Mouse (Mus musculus): ENCODE data around the gene Tlcd1. TPM values are rescaled to one million over a fixed set of nuclear protein-coding genes. Genes with fewer than 3 reads are reported as not detected.

The Tlcd1 gene
- polyA plus RNA-seq, 1 experiment from 2014 or later = 28.0 TPM

GRCm38 (mm10) chr11:78176905-78177331 is 407 bp downstream of the Tlcd1 start:
- WGBS = under 1% methylated on average over 23 of the region's 23 CpGs
- Histone ChIP-seq H3K36me3 (ENCODE audit: control insufficient read depth, insufficient read depth, low read length) (peaks cover 27% of the 10 kb centered on the region), H3K4me1 (ENCODE audit: control insufficient read depth, insufficient read depth, low read length) (peaks cover 34% of the 10 kb centered on the region), H3K4me3 (ENCODE audit: low read depth, low read length) (peak overlapping the region; percentile 56), H3K9me3 (ENCODE audit: control insufficient read depth, low read depth, low read length) (no peaks in the 10 kb centered on the region), H3K4me2 (replicated peaks; ENCODE audit: low read depth, low read length) (peak overlapping the region; percentile 94), H3K27me3 (ENCODE audit: control insufficient read depth, insufficient read depth, low read length) (no peaks in the 10 kb centered on the region), H3K27ac (ENCODE audit: low read length) (peak overlapping the region; percentile 98), H3K9ac (replicated peaks; ENCODE audit: low read depth, low read length) (peak overlapping the region; percentile 69)
- ATAC-seq (ENCODE audit: insufficient number of reproducible peaks, insufficient read depth, low FRiP score, low read depth) = no peak

- Histone ChIP-seq H3K4me1 (ENCODE audit: control insufficient read depth, insufficient read depth, low read length) (peaks cover 40% of the 10 kb centered on the region), H3K36me3 (ENCODE audit: control insufficient read depth, insufficient read depth, low read length) (peaks cover 30% of the 10 kb centered on the region), H3K9ac (replicated peaks; ENCODE audit: low read depth, low read length) (peak overlapping the region; percentile 69; the same call in 1 of the 2 replicates), H3K9me3 (ENCODE audit: control insufficient read depth, low read depth, low read length) (no peaks in the 10 kb centered on the region), H3K4me2 (replicated peaks; ENCODE audit: low read depth, low read length) (peak overlapping the region; percentile 94), H3K27me3 (ENCODE audit: control insufficient read depth, insufficient read depth, low read length) (no peaks in the 10 kb centered on the region), H3K4me3 (ENCODE audit: low read depth, low read length) (peak overlapping the region; percentile 56), H3K27ac (ENCODE audit: low read length) (peak overlapping the region; percentile 98)
- under 1% methylated on average over 10 of the region's 10 CpGs for WGBS
- peak; percentile 20; the same call in 1 of the 2 replicates for ATAC-seq (ENCODE audit: insufficient number of reproducible peaks, insufficient read depth, low FRiP score, low read depth)
Observed at GRCm38 (mm10) chr11:78177437-78177836, 926 bp downstream of the Tlcd1 start.

DNA sequence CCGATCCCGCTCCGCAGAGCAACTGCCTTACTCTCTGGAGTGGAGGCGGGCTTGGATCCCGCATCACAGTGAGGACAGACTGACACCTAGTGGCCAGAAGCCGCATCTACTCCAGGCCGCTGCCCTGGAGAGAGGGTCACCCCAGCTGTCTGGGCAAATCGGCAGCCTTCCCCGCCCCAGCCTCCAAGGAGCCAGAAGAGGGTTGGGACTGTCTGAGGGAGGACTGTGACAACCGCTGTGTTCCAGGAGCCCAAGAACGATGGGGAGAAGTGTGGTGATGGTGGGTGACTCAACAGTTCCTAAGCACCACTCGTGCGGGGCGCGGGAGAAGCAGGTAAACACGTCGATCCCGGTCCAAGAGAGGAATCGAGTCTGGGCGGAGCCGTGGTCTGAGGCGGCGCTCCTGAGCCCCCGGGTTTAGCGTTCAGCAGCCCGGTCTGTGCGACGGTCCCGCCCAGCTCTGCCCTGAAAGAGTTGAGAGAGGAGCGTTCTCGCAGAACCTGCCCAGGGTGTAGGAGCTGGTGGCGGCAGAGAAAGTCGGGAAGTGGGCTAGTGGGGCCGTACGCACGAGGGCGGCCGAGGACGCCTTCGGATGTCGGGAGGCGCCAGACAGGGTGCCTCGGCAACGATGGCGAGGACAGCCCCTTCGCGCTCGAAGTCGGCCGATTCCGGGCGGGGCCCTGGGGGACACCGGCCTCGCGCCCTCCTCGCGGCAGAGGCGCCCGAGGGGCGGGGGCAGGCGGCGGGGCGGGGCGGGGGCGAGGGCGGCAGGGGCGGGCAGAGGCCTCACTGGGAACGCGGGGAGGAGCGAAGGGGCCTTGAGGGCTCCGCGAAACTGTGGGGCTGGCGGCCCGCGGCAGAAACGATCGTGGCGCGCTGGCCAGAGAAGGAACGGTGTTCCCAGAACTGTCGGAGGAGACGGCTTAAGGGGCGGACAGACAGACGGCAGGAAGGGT is 1.7 kb downstream of the Tlcd1 start:
- Histone ChIP-seq H3K27ac (ENCODE audit: low read length) (peak overlapping the region; percentile 98), H3K4me2 (replicated peaks; ENCODE audit: low read depth, low read length) (peak overlapping the region; percentile 94), H3K4me1 (ENCODE audit: control insufficient read depth, insufficient read depth, low read length) (peaks cover 40% of the 10 kb centered on the region), H3K4me3 (ENCODE audit: low read depth, low read length) (peak overlapping the region; percentile 56), H3K36me3 (ENCODE audit: control insufficient read depth, insufficient read depth, low read length) (peaks cover 23% of the 10 kb centered on the region), H3K9me3 (ENCODE audit: control insufficient read depth, low read depth, low read length) (no peaks in the 10 kb centered on the region), H3K9ac (replicated peaks; ENCODE audit: low read depth, low read length) (peak overlapping the region; percentile 69), H3K27me3 (ENCODE audit: control insufficient read depth, insufficient read depth, low read length) (no peaks in the 10 kb centered on the region)
- ATAC-seq (ENCODE audit: insufficient number of reproducible peaks, insufficient read depth, low FRiP score, low read depth) = peak; percentile 86
- WGBS = under 1% methylated on average over 75 of the region's 84 CpGs

- Histone ChIP-seq H3K27ac (ENCODE audit: low read length) (peak overlapping the region; percentile 98), H3K9ac (replicated peaks; ENCODE audit: low read depth, low read length) (peak overlapping the region; percentile 69), H3K9me3 (ENCODE audit: control insufficient read depth, low read depth, low read length) (no peaks in the 10 kb centered on the region), H3K4me3 (ENCODE audit: low read depth, low read length) (peak overlapping the region; percentile 56), H3K4me1 (ENCODE audit: control insufficient read depth, insufficient read depth, low read length) (peaks cover 40% of the 10 kb centered on the region), H3K36me3 (ENCODE audit: control insufficient read depth, insufficient read depth, low read length) (peaks cover 23% of the 10 kb centered on the region), H3K27me3 (ENCODE audit: control insufficient read depth, insufficient read depth, low read length) (no peaks in the 10 kb centered on the region), H3K4me2 (replicated peaks; ENCODE audit: low read depth, low read length) (peak overlapping the region; percentile 94)
- 0 out of 2 replicates have a peak, but pooled peaks have one; percentile 1 for ATAC-seq (ENCODE audit: insufficient number of reproducible peaks, insufficient read depth, low FRiP score, low read depth)
- under 1% methylated on average over 29 of the region's 29 CpGs for WGBS
Observed at GRCm38 (mm10) chr11:78178859-78179437, 2.4 kb downstream of the Tlcd1 start.

DNA sequence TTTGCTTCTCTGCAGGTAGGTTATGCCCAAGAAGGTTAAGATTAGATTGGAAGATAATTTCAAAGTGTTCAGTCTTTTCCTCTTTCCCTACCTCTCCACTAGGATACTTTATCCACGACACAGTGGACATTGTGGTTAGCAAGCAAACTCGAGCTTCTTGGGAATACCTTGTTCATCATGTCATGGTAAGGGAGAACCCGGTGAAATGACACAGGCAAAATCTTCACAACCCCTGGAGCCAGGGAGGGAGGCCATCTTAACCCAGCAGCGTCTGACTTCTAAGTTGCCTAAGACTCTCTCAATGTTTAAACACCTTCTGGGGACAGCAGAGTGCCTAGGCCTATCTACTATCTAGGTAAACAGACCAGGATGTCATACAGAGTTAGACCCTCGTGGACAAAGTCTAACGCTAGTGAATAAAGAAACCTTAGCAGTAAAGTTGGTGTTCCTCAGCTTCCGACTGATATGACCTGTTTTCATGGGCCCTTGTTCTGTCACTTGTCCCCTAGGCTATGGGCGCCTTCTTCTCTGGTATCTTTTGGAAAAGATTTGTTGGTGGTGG is 3.0 kb downstream of the Tlcd1 start:
- H3K27ac ChIP-seq (ENCODE audit: low read length) = peak overlapping the region; percentile 98; the same call in 1 of the 2 replicates
- 24% methylated on average over 8 of the region's 8 CpGs for WGBS
- no peaks in the 10 kb centered on the region for H3K27me3 ChIP-seq (ENCODE audit: control insufficient read depth, insufficient read depth, low read length)
- peak overlapping the region; percentile 69; the same call in 1 of the 2 replicates for H3K9ac ChIP-seq (replicated peaks; ENCODE audit: low read depth, low read length)
- H3K4me1 ChIP-seq (ENCODE audit: control insufficient read depth, insufficient read depth, low read length) = peaks cover 40% of the 10 kb centered on the region
- peaks cover 23% of the 10 kb centered on the region for H3K36me3 ChIP-seq (ENCODE audit: control insufficient read depth, insufficient read depth, low read length)
- H3K4me3 ChIP-seq (ENCODE audit: low read depth, low read length) = peak overlapping the region; percentile 56
- H3K9me3 ChIP-seq (ENCODE audit: control insufficient read depth, low read depth, low read length) = no peaks in the 10 kb centered on the region
- ATAC-seq (ENCODE audit: insufficient number of reproducible peaks, insufficient read depth, low FRiP score, low read depth) = no peak
- H3K4me2 ChIP-seq (replicated peaks; ENCODE audit: low read depth, low read length) = peak overlapping the region; percentile 94

DNA sequence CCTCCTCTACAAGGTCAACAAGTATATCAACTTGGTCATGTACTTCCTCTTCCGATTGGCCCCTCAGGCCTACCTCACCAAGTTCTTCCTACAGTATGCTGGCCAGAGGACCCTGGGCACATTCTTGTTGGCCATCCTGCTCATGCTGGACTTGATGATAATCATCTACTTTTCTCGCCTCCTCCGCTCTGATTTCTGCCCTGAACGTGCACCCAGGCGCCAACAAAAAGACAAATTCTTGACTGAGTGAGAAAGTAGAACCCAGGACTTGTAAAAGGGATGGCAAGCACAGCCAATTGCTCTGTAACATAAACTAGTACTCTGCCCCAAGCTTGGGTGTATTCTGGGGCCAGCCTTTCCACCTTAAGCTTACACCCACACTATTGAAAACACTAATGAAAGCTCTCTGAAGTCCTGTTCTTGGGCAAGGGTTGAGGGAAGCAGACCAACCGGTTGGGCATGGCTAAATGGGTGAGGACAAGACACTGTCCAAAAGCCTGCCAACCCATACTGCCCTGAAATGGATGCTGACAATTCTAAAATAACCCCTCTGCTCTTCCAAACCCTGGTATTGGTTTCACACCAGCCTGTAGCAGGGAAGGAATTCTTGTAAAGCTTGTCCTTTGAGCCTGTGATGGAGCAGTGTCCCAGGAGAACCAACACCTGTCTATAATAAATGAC is 3.7 kb downstream of the Tlcd1 start:
- Histone ChIP-seq H3K9ac (replicated peaks; ENCODE audit: low read depth, low read length) (no peak overlapping the region), H3K4me1 (ENCODE audit: control insufficient read depth, insufficient read depth, low read length) (peaks cover 40% of the 10 kb centered on the region)
- 67% methylated on average over 6 of the region's 6 CpGs for WGBS

GRCm38 (mm10) chr11:78181830-78182357 is 5.4 kb downstream of the Tlcd1 start:
- Histone ChIP-seq H3K4me2 (replicated peaks; ENCODE audit: low read depth, low read length) (peak overlapping the region; percentile 75), H3K4me3 (ENCODE audit: low read depth, low read length) (peak overlapping the region; percentile 98), H3K9ac (replicated peaks; ENCODE audit: low read depth, low read length) (peak overlapping the region; percentile 94; the same call in 1 of the 2 replicates), H3K4me1 (ENCODE audit: control insufficient read depth, insufficient read depth, low read length) (peaks cover 36% of the 10 kb centered on the region), H3K27me3 (ENCODE audit: control insufficient read depth, insufficient read depth, low read length) (no peaks in the 10 kb centered on the region), H3K9me3 (ENCODE audit: control insufficient read depth, low read depth, low read length) (no peaks in the 10 kb centered on the region), H3K27ac (ENCODE audit: low read length) (no peak overlapping the region), H3K36me3 (ENCODE audit: control insufficient read depth, insufficient read depth, low read length) (peaks cover 23% of the 10 kb centered on the region)
- no peak for ATAC-seq (ENCODE audit: insufficient number of reproducible peaks, insufficient read depth, low FRiP score, low read depth)
- 33% methylated on average over 2 of the region's 2 CpGs for WGBS

More for the DNA sequence above, 3.7 kb downstream of the Tlcd1 start:
- Histone ChIP-seq H3K27ac (ENCODE audit: low read length) (no peak overlapping the region), H3K27me3 (ENCODE audit: control insufficient read depth, insufficient read depth, low read length) (no peaks in the 10 kb centered on the region), H3K4me2 (replicated peaks; ENCODE audit: low read depth, low read length) (peak overlapping the region; percentile 94), H3K4me3 (ENCODE audit: low read depth, low read length) (0 out of 2 replicates have a peak overlapping the region, but pooled peaks have one; percentile 56), H3K9me3 (ENCODE audit: control insufficient read depth, low read depth, low read length) (no peaks in the 10 kb centered on the region), H3K36me3 (ENCODE audit: control insufficient read depth, insufficient read depth, low read length) (peaks cover 23% of the 10 kb centered on the region)
- ATAC-seq (ENCODE audit: insufficient number of reproducible peaks, insufficient read depth, low FRiP score, low read depth) = no peak

Measured in stomach, embryonic 14.5 days (tissue).